Mouse (Mus musculus) hindbrain, embryonic 16.5 days (tissue): ENCODE data around the gene Mpped1. TPM values are rescaled to one million over a fixed set of nuclear protein-coding genes. Genes with fewer than 3 reads are reported as not detected.
A peak's percentile ranks its signal among the peaks of the same experiment; 100 is the strongest.

ENCODE experiments used
- ATAC-seq: fragments of 200-750 bp; cut with Nextera tagmentation; 2 replicates; pipeline ENCODE4 v1.8.0; 2017; ENCODE audit warnings: moderate TSS enrichment, moderate library complexity
- H3K27ac ChIP-seq: fragments of 300-500 bp; sonication (generic); 2 replicates; pipeline ENCODE4 v1.5.1; 2014; ENCODE audit warnings: low read depth, mild to moderate bottlenecking, control low read depth, low read length, moderate library complexity
- H3K27me3 ChIP-seq: fragments of 300-500 bp; sonication (generic); replicated peaks from 2 replicates; pipeline ENCODE4 v1.6.1; 2014; ENCODE audit warnings: low read length; ENCODE audit not compliant: control insufficient read depth, insufficient read depth
- H3K36me3 ChIP-seq: fragments of 300-500 bp; sonication (generic); 2 replicates; pipeline ENCODE4 v1.6.1; 2014; ENCODE audit warnings: mild to moderate bottlenecking, low read length, moderate library complexity, mixed read lengths; ENCODE audit not compliant: control insufficient read depth, insufficient read depth
- H3K4me1 ChIP-seq: fragments of 300-500 bp; sonication (generic); 2 replicates; pipeline ENCODE4 v1.6.1; 2014; ENCODE audit warnings: low read depth, low read length; ENCODE audit not compliant: control insufficient read depth, insufficient read depth
- H3K4me2 ChIP-seq: fragments of 300-500 bp; sonication (generic); 2 replicates; pipeline ENCODE4 v1.6.1; 2014; ENCODE audit warnings: mild to moderate bottlenecking, low read length, control low read depth, moderate library complexity
- H3K4me3 ChIP-seq: fragments of 300-500 bp; sonication (generic); 2 replicates; pipeline ENCODE4 v1.5.1; 2014; ENCODE audit warnings: mild to moderate bottlenecking, low read length, control low read depth, moderate library complexity
- H3K9ac ChIP-seq: fragments of 300-500 bp; sonication (generic); 2 replicates; pipeline ENCODE4 v1.6.1; 2014; ENCODE audit warnings: low read depth, mild to moderate bottlenecking, control low read depth, low read length, moderate library complexity
- H3K9me3 ChIP-seq: fragments of 300-500 bp; sonication (generic); 2 replicates; pipeline ENCODE4 v1.6.1; 2014; ENCODE audit warnings: mild to moderate bottlenecking, low read length, moderate library complexity; ENCODE audit not compliant: control insufficient read depth
- WGBS: fragments of 180-500 bp; shearing (Covaris S2); extraction: QIAGEN DNeasy Blood & Tissue Kit; methylation state at CpG from one replicate; pipeline ENCODE4 v1.1.7; 2014; 5-methylcytosine and 5-hydroxymethylcytosine counted together
- polyA plus RNA-seq: library from polyadenylated mRNA; unstranded; fragments of >200 nt; fragmentation: Nextera tagmentation; extraction: Ambion mirVana; gene quantifications from 2 replicates; pipeline ENCODE4 v1.2.1, GENCODE M21; 2015

The Mpped1 gene
- polyA plus RNA-seq, 1 experiment from 2014 or later = 18.9 TPM

DNA sequence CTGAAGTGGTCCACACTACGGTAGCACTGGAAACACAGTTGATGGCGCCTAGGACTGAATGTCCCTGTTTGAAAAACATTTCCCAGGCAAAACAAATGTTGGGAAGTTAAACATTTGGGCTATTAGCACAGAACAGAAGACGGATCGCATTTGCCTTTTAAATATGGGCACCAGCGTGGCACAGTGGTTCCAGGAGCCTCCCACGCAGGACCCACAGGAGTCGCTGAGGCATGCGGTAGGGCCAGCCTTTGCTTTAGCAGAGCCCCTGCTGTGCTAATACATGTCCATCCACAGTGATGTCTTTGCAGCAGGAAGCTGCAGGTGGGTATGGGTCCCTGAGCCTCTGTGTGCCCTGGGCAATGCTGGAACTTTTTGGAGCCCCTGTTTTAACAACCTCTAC, 48.7 kb downstream of the Mpped1 start:
- H3K27me3 ChIP-seq = no peaks in the 10 kb centered on the region
- no peak overlapping the region for H3K4me2 ChIP-seq
- H3K4me3 ChIP-seq = no peak overlapping the region
- no peak overlapping the region for H3K27ac ChIP-seq
- H3K4me1 ChIP-seq = no peaks in the 10 kb centered on the region
- no peak overlapping the region for H3K9ac ChIP-seq
- 73% methylated on average over 8 of the region's 8 CpGs for WGBS
- no peak for ATAC-seq
- H3K36me3 ChIP-seq = no peaks in the 10 kb centered on the region
- H3K9me3 ChIP-seq = no peaks in the 10 kb centered on the region

DNA sequence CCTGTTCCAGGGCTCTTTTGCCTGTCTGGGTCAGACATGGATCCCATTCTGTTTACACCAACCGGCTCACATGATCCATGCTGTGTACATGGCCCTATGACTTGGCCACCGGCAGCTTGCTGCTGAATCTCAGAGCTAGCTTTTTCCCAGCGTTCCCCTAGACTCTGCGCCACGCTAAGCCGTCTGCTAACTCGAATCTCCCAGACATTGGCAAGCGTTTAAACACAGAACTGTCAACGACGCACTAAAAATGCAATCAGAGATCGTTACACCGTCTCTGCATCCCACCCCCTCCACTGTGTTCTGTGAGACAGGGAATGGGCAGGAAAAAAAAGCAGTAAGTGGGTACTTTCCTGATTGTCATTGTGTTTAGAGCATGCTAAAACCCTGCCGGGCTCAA, 50.0 kb downstream of the Mpped1 start:
- Histone ChIP-seq H3K9me3 (no peaks in the 10 kb centered on the region), H3K27ac (0 out of 2 replicates have a peak overlapping the region, but pooled peaks have one; percentile 17), H3K36me3 (no peaks in the 10 kb centered on the region), H3K4me3 (no peak overlapping the region), H3K9ac (no peak overlapping the region), H3K4me1 (no peaks in the 10 kb centered on the region), H3K27me3 (no peaks in the 10 kb centered on the region), H3K4me2 (no peak overlapping the region)
- WGBS = 72% methylated on average over 13 of the region's 13 CpGs
- ATAC-seq = peak; percentile 48; the same call in 1 of the 2 replicates

DNA sequence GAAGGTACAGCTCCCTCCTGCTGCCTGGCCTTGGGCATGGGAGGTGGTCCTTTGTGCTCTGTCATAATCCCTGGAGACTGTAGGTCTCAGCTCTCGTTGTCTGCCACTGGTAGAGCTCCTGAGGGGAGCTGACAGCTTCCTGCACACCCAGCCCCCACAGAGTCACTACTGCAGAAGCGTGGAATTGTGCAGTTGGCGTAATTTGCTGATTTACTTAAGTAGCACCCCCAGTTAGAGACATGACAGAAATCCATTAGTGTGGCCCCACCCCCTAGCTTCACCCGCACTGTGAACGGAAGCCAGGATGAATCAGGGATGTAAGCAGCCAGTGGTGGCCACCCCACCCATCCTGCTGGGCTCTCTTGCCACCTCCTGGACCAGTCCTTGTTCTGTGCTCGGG, 53.0 kb downstream of the Mpped1 start:
- no peak overlapping the region for H3K9ac ChIP-seq
- 56% methylated on average over 6 of the region's 6 CpGs for WGBS

DNA sequence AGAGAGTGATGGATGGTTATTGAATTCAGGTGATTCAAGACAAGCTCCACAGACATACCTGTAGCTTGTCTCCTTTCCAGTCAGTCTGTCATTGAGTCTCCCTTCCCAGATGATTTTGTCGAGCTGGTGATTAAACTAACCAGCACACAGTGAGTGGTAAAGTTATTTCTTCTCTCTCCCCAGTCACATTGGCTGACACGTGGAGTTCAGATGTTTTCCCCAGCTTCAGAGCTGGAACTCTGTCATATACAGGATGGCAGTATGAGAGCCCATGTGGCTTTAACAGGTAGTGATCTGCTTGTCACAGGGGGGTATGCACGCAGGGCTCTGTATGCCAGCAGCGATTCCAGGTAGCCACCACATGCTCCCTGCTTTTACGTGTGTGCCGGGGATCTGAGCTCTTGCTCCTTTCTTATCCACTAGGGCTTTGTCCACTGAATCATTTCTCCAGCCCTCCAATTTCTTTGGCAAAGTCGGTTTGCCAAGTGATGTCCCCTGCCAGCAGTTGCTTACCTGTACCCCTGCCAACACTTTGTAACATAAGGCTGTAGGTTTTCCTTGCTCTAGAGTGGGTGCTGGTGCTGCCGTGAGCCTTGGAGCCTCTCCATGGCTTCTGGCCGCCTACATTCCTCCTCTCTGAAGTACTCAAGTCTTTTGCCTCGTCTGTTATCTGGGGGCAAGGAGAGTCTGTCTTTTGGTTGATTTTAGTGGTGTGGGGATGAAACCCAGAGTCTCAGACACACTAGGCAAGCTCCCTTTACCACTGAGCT, 61.9 kb downstream of the Mpped1 start:
- no peak overlapping the region for H3K27ac ChIP-seq
- peaks cover 23% of the 10 kb centered on the region for H3K4me1 ChIP-seq
- no peaks in the 10 kb centered on the region; the same call in 1 of the 2 replicates for H3K27me3 ChIP-seq
- 62% methylated on average over 10 of the region's 10 CpGs for WGBS
- no peaks in the 10 kb centered on the region for H3K36me3 ChIP-seq
- H3K9me3 ChIP-seq = 0 out of 2 replicates have a peak, but pooled peaks cover 4% of the 10 kb centered on the region
- no peak overlapping the region for H3K4me3 ChIP-seq
- H3K4me2 ChIP-seq = no peak overlapping the region
- H3K9ac ChIP-seq = no peak overlapping the region
- no peak for ATAC-seq

More for the DNA sequence above, 53.0 kb downstream of the Mpped1 start:
- 0 out of 2 replicates have a peak, but pooled peaks cover 5% of the 10 kb centered on the region for H3K9me3 ChIP-seq
- H3K27ac ChIP-seq = no peak overlapping the region
- no peaks in the 10 kb centered on the region for H3K36me3 ChIP-seq
- ATAC-seq = no peak
- no peaks in the 10 kb centered on the region for H3K4me1 ChIP-seq
- H3K4me3 ChIP-seq = no peak overlapping the region
- no peak overlapping the region for H3K4me2 ChIP-seq
- H3K27me3 ChIP-seq = no peaks in the 10 kb centered on the region

DNA sequence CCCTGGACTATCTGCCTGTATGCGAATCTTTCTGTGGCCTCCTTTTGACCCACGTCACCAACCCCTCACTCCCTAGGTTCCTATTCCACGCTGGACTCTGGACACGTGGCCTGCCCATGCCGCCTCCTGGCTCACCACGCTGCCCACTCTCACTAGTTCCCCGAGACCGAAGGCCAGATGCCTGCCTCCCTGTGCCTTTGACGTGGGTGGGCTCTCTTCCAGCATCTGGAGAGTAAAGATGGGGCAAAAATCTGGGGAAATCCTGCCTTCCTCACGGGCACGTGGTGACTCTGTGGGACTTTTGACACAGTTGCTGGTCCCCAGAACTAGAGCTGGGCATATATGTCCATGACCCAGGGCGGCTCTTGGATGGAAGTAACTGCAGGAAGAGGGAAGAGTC, 63.2 kb downstream of the Mpped1 start:
- Histone ChIP-seq H3K27ac (no peak overlapping the region), H3K4me1 (peaks cover 29% of the 10 kb centered on the region), H3K9me3 (no peaks in the 10 kb centered on the region), H3K36me3 (no peaks in the 10 kb centered on the region), H3K9ac (no peak overlapping the region), H3K4me3 (no peak overlapping the region), H3K27me3 (no peaks in the 10 kb centered on the region; the same call in 1 of the 2 replicates), H3K4me2 (no peak overlapping the region)
- no peak for ATAC-seq
- 71% methylated on average over 12 of the region's 12 CpGs for WGBS

DNA sequence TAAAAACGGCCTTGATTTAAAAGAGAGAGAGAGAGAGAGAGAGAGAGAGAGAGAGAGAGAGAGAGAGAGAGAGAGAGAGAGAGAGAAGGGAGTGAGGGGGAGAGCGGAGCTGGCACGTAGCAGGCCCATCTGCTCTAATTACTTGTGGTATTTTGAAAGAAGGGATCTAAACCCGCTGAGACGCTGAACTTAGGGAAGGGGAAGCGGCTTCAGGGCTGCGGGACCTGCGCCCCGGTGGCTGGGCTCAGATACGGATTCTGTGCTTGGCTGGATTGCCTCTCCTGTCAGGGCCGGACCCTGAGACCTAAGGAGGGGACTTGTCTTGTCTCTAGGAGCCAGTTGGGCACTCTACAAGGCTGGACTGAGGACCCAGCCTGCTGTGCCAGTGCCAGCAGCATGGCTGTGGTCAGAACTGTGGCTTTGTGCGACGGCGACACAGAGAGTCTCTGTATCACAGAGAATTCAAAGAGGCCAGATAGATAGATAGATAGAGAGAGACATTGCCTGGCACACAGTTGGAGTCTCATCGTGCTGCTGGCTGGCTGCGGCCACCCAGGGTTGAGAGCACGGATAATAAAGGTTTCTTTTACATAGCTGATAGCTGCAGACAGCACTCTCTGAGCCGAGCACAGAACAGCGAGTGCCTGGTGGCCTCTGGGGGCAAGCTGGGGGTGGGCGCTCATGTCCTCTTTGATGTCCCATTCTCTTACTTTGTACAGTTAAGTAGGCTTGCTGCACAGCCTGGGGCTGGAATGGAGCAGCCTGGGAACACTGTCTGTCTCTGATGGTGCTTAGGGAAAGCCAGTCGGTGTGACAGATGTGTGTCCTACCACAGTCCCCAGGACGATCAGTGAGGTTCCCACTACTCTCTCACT, 63.9 kb downstream of the Mpped1 start:
- H3K27me3 ChIP-seq = no peaks in the 10 kb centered on the region; the same call in 1 of the 2 replicates
- H3K4me1 ChIP-seq = peaks cover 35% of the 10 kb centered on the region
- no peak overlapping the region; the same call in 1 of the 2 replicates for H3K27ac ChIP-seq
- peak; percentile 35; the same call in 1 of the 2 replicates for ATAC-seq
- H3K4me3 ChIP-seq = no peak overlapping the region
- peak overlapping the region; percentile 11; the same call in 1 of the 2 replicates for H3K4me2 ChIP-seq
- WGBS = 29% methylated on average over 22 of the region's 22 CpGs
- no peaks in the 10 kb centered on the region for H3K36me3 ChIP-seq
- no peaks in the 10 kb centered on the region for H3K9me3 ChIP-seq
- H3K9ac ChIP-seq = peak overlapping the region; percentile 33; the same call in 1 of the 2 replicates

DNA sequence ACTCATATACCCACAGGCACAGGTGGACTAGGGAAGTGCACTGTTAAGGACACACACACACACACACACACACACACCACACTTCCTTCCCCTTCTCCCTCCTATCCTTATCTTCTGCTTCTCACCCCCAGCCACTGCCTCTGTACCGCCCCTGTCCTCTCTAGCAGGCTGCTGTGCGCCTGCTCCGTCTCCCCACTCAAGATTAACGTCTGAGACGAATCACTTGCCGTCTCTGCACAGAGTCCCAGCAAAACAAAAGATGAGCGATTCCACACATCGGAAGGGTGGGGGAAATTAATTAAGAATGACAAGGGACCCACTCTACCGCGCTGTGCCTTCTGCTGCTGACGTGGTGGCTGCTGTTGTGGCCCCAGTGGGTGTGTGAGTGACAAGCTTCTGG, 66.5 kb downstream of the Mpped1 start:
- no peaks in the 10 kb centered on the region for H3K9me3 ChIP-seq
- H3K9ac ChIP-seq = peak overlapping the region; percentile 7; the same call in 1 of the 2 replicates
- H3K27ac ChIP-seq = no peak overlapping the region
- ATAC-seq = peak; percentile 7; the same call in 1 of the 2 replicates
- H3K27me3 ChIP-seq = no peaks in the 10 kb centered on the region
- no peak overlapping the region for H3K4me2 ChIP-seq
- H3K36me3 ChIP-seq = no peaks in the 10 kb centered on the region
- WGBS = 29% methylated on average over 11 of the region's 11 CpGs
- H3K4me3 ChIP-seq = no peak overlapping the region
- peaks cover 44% of the 10 kb centered on the region for H3K4me1 ChIP-seq

DNA sequence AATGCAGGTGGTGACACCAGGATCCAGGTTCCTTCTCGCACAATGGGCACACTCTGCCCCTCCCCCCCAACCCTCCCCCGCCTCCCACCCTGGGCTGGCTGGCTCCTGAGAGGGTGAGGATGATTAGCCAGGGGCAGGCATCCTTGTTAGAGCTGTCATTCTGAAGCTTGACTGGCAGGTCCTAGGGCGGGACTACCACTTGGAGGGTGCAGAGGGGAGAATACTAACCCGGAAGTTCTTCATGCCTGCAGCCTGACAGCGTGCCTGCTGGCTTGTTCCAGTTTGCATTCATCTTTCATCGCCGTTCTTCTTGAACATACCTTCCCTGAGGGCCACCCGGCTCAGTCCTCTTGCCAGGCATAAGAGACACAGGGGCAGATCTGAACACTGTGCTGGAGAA, 67.3 kb downstream of the Mpped1 start:
- Histone ChIP-seq H3K36me3 (no peaks in the 10 kb centered on the region), H3K4me2 (no peak overlapping the region), H3K4me1 (peaks cover 44% of the 10 kb centered on the region), H3K9ac (no peak overlapping the region), H3K9me3 (no peaks in the 10 kb centered on the region), H3K27ac (no peak overlapping the region), H3K4me3 (no peak overlapping the region), H3K27me3 (no peaks in the 10 kb centered on the region)
- ATAC-seq = no peak
- 35% methylated on average over 8 of the region's 8 CpGs for WGBS

DNA sequence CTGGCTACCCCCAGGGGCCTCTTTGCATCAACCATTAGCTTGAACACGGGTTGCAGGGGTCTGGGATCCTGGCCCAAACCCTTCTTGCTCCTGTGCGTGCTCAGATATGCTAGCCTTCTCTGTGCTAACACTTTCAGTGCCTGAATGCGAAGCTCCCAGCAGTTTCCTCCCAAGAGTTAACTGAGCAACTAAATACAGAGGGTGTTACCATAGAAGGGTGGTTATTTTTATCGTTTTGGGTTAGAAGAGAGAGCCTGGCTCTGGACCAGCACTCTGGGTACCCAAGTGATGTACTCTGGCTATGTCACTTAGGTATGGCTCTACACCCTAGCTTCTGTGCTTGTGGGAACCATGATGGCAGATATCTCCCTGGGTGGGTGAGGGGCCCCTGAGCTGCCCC, 68.2 kb downstream of the Mpped1 start:
- 58% methylated on average over 4 of the region's 4 CpGs for whole genome bisulfite sequencing
- H3K27me3 ChIP-seq = no peaks in the 10 kb centered on the region
- peaks cover 42% of the 10 kb centered on the region for H3K4me1 ChIP-seq
- H3K4me3 ChIP-seq = no peak overlapping the region
- no peak overlapping the region for H3K4me2 ChIP-seq
- no peak for ATAC-seq
- H3K9ac ChIP-seq = no peak overlapping the region
- no peaks in the 10 kb centered on the region for H3K36me3 ChIP-seq
- peak overlapping the region; percentile 71 for H3K27ac ChIP-seq
- no peaks in the 10 kb centered on the region for H3K9me3 ChIP-seq
